Mouse (Mus musculus) embryonic fibroblast, embryonic 13.5 days (primary cell): Measurements from ENCODE around the gene Gpx8.

ENCODE experiments used
- CTCF ChIP-seq: IDR thresholded peaks from 2 replicates; pipeline ENCODE4 v1.5.1; 2011; ENCODE audit warnings: mild to moderate bottlenecking, control low read depth, low read length, moderate library complexity, borderline replicate concordance; ENCODE audit not compliant: insufficient read depth
- POLR2A ChIP-seq: IDR thresholded peaks from 2 replicates; pipeline ENCODE4 v1.6.1; 2011; ENCODE audit warnings: low read depth, mild to moderate bottlenecking, control low read depth, low read length, moderate library complexity

GRCm38 (mm10) chr13:113022467-113022866 is 23.7 kb downstream of the Gpx8 start:
- TF ChIP-seq POLR2A, result no peak
- TF ChIP-seq CTCF, result no peak
